Mouse (Mus musculus) granulocyte monocyte progenitor cell, adult 5-6 weeks (primary cell): Measurements from ENCODE around the gene Olfr768. TPM values are rescaled to one million over a fixed set of nuclear protein-coding genes. Genes with fewer than 3 reads are reported as not detected.
"Not testable (repeated sequence)": the region's sequence is repeated elsewhere in the genome, so short reads cannot be mapped to it uniquely, and the experiment has no call there.

Experiments used
- ATAC-seq: replicated peaks from 2 replicates; pipeline ENCODE4 v1.8.0; 2016; ENCODE audit warnings: mild to moderate bottlenecking, moderate TSS enrichment, inconsistent platforms; ENCODE audit not compliant: poor library complexity, severe bottlenecking
- total RNA-seq, 2 experiments: library from RNA; stranded (forward) in 1 of 2; stranded (reverse) in 1 of 2; fragments of 200-712, 200-1000 nt in 1 of 2; fragments of >200 nt in 1 of 2; fragmentation: Nextera tagmentation in 1 of 2; gene quantifications; 2 replicates each; pipeline ENCODE4 v1.2.3; 2014 to 2017

The Olfr768 gene
- total RNA-seq (2014; fragmentation: Nextera tagmentation) (not detected in 2 replicates), total RNA-seq (2017) (not detected in 2 replicates)

DNA sequence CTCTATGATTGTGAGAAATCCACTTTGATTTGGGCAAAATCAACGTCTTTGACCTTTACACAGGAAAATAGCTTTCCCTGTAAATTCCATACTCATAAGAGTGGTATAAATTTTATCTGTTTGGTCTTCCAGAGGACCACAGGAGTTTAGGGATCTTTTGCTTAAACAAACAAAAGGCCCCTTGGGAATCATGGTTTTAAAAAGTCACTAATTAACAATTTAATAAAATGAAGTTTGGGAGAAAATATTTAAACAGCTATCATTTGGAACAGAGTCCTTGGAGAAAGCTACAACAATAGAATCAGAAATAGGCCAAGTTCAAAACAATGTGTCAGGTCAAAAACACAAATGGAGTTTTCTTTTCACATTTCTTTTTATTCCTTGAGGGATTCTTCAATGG is at the start of gene Olfr768:
Olfr768 (minus strand) TSS at position 101 of the 400 bp plus-strand sequence.
- ATAC-seq = no peak

GRCm38 (mm10) chr10:129138898-129139297 is 39.7 kb upstream of the Olfr768 start, which contains the start of gene Olfr770:
Olfr770 (minus strand) TSS chr10:129138998.
- ATAC-seq = no peak

DNA sequence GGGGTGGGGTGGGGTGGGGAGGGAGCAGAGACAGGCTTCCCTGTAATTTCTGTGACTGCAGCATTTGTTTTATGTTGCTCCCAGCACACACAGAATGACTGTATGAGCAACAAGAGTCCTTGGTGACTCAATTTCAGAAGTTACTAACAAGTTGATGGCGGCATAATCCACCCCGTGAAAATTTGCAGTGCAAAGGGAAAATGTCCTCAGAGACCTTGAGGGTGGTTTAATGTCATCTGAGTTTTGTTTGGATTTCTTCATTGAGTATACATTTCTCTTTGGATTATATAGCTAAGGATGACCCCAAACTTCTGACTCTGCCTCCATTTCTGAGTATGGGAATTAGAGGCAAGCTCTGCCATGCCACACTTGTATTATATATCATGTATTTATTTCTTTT is 18.6 kb upstream of the Olfr768 start, which contains the start of gene Olfr769:
Olfr769 (minus strand) TSS at position 101 of the 400 bp plus-strand sequence.
- ATAC-seq = no peak

GRCm38 (mm10) chr10:129115146-129115545 is 16.0 kb upstream of the Olfr768 start:
- no peak for ATAC-seq

DNA sequence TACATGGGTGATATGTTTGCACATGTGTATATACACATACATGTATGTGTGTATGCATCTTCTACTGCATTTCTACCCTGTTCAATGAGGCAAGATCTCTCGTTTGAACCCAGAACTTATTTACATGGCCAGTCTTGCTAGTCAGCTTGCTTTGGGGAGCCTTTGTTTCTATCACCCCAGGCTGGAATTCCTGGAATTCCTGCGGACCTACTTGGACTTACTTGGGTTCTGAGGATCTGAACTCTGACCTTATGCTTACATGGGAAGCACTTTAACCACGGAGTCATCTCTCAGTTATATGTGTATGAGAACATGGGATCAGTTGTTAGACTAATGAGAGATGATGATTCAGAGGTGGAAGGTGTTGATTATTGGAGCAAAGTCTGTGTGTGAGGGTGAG is 2.1 kb upstream of the Olfr768 start:
- no peak for ATAC-seq

- ATAC-seq = not testable (repeated sequence)
These were observed 16.4 kb downstream of the Olfr768 start, which contains the start of gene Olfr767 for GRCm38 (mm10) chr10:129082810-129083209. Olfr767 (minus strand) TSS chr10:129082910.

DNA sequence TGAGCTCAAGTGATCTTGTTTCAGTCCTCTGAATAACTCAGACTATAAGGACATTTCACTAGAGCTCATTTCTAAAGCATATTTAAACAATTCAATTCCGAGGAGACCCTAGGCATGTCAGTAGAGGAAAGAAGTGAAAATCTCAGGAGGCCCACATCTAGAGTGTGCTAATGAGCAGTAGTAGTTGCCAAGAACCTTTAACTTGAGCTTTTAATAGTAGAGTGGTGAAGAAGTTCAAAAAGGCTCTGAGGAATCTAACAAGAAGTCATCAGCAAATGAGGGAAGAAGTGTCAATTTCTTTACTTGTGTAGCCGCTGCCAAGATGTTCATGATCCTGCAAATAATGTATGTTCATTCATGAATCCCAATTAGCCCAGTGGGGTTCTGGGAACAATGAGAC is 30.3 kb downstream of the Olfr768 start, which contains the start of gene Olfr766-ps1:
Olfr766-ps1 (minus strand) TSS at position 101 of the 400 bp plus-strand sequence.
- ATAC-seq = no peak

DNA sequence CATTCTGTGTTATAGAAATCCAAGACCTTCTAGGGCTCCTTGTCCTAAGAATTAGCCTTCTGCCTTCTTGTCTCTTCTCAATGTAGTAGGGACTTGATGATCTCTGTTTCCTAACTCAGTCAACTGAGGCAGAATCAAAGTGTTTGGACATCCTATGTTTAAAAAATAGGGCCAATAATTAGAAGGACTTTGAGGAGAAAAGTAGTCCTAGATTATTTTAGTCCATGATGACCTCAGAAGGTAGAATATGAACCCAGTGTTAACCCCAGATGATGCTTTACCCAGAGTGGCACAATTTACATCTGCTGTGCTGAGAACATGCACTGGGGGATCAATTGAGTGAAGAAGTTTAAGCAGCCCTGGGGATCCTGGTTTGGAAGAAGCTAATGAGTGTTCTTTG is 49.3 kb downstream of the Olfr768 start, which contains the start of gene Olfr765:
Olfr765 (minus strand) TSS at position 101 of the 400 bp plus-strand sequence.
- not testable (repeated sequence) for ATAC-seq

Other genes with a start within 250 kb of the Olfr768 start
- 0.21 TPM in 1 of 2 replicates, not detected in the other for gene Gdf11, start 207.7 kb downstream of the Olfr768 start, total RNA-seq (2014; fragmentation: Nextera tagmentation)
- 0.15 TPM in 1 of 2 replicates, not detected in the other for gene Gdf11, start 207.7 kb downstream of the Olfr768 start, total RNA-seq (2017)
- gene Cd63, start 198.4 kb downstream of the Olfr768 start, total RNA-seq (2014; fragmentation: Nextera tagmentation) = 139 and 203 TPM in 2 replicates
- 123 and 185 TPM in 2 replicates for gene Cd63, start 198.4 kb downstream of the Olfr768 start, total RNA-seq (2017)
- 2.0 and 9.5 TPM in 2 replicates for gene Rdh5, start 176.5 kb downstream of the Olfr768 start, total RNA-seq (2014; fragmentation: Nextera tagmentation)
- 2.4 TPM in 1 of 2 replicates, not detected in the other for gene Rdh5, start 176.5 kb downstream of the Olfr768 start, total RNA-seq (2017)
- gene Bloc1s1, start 175.3 kb downstream of the Olfr768 start, total RNA-seq (2014; fragmentation: Nextera tagmentation) = 124 and 140 TPM in 2 replicates
- 71.3 and 86.4 TPM in 2 replicates for gene Bloc1s1, start 175.3 kb downstream of the Olfr768 start, total RNA-seq (2017)
- not detected in 2 replicates for gene Itga7, start 165.6 kb downstream of the Olfr768 start, total RNA-seq (2014; fragmentation: Nextera tagmentation)
- not detected in 2 replicates for gene Itga7, start 165.6 kb downstream of the Olfr768 start, total RNA-seq (2017)
- not detected in 2 replicates for gene Mettl7b, start 138.4 kb downstream of the Olfr768 start, total RNA-seq (2014; fragmentation: Nextera tagmentation)
- not detected in 2 replicates for gene Mettl7b, start 138.4 kb downstream of the Olfr768 start, total RNA-seq (2017)
- gene Olfr9, start 109.9 kb downstream of the Olfr768 start, total RNA-seq (2014; fragmentation: Nextera tagmentation) = not detected in 2 replicates
- gene Olfr9, start 109.9 kb downstream of the Olfr768 start, total RNA-seq (2017) = not detected in 2 replicates
- gene Olfr763, start 88.6 kb downstream of the Olfr768 start, total RNA-seq (2014; fragmentation: Nextera tagmentation) = not detected in 2 replicates
- not detected in 2 replicates for gene Olfr763, start 88.6 kb downstream of the Olfr768 start, total RNA-seq (2017)
- gene Olfr764-ps1, start 59.5 kb downstream of the Olfr768 start, total RNA-seq (2014; fragmentation: Nextera tagmentation) = not detected in 2 replicates
- not detected in 2 replicates for gene Olfr764-ps1, start 59.5 kb downstream of the Olfr768 start, total RNA-seq (2017)
- not detected in 2 replicates for gene Olfr765, start 49.4 kb downstream of the Olfr768 start, total RNA-seq (2014; fragmentation: Nextera tagmentation)
- not detected in 2 replicates for gene Olfr765, start 49.4 kb downstream of the Olfr768 start, total RNA-seq (2017)
- gene Olfr766-ps1, start 30.4 kb downstream of the Olfr768 start, total RNA-seq (2014; fragmentation: Nextera tagmentation) = not detected in 2 replicates
- not detected in 2 replicates for gene Olfr766-ps1, start 30.4 kb downstream of the Olfr768 start, total RNA-seq (2017)
- gene Olfr767, start 16.5 kb downstream of the Olfr768 start, total RNA-seq (2014; fragmentation: Nextera tagmentation) = not detected in 2 replicates
- not detected in 2 replicates for gene Olfr767, start 16.5 kb downstream of the Olfr768 start, total RNA-seq (2017)
- not detected in 2 replicates for gene Olfr769, start 18.5 kb upstream of the Olfr768 start, total RNA-seq (2014; fragmentation: Nextera tagmentation)
- gene Olfr769, start 18.5 kb upstream of the Olfr768 start, total RNA-seq (2017) = not detected in 2 replicates
- gene Olfr770, start 39.6 kb upstream of the Olfr768 start, total RNA-seq (2014; fragmentation: Nextera tagmentation) = not detected in 2 replicates
- gene Olfr770, start 39.6 kb upstream of the Olfr768 start, total RNA-seq (2017) = not detected in 2 replicates
- not detected in 2 replicates for gene Olfr771, start 65.4 kb upstream of the Olfr768 start, total RNA-seq (2014; fragmentation: Nextera tagmentation)
- gene Olfr771, start 65.4 kb upstream of the Olfr768 start, total RNA-seq (2017) = not detected in 2 replicates
- not detected in 2 replicates for gene Olfr772, start 78.5 kb upstream of the Olfr768 start, total RNA-seq (2014; fragmentation: Nextera tagmentation)
- not detected in 2 replicates for gene Olfr772, start 78.5 kb upstream of the Olfr768 start, total RNA-seq (2017)
- gene Olfr773, start 88.0 kb upstream of the Olfr768 start, total RNA-seq (2014; fragmentation: Nextera tagmentation) = not detected in 2 replicates
- gene Olfr773, start 88.0 kb upstream of the Olfr768 start, total RNA-seq (2017) = not detected in 2 replicates
- gene Olfr774, start 136.8 kb upstream of the Olfr768 start, total RNA-seq (2014; fragmentation: Nextera tagmentation) = not detected in 2 replicates
- not detected in 2 replicates for gene Olfr774, start 136.8 kb upstream of the Olfr768 start, total RNA-seq (2017)
- gene Olfr775, start 149.0 kb upstream of the Olfr768 start, total RNA-seq (2014; fragmentation: Nextera tagmentation) = not detected in 2 replicates
- gene Olfr775, start 149.0 kb upstream of the Olfr768 start, total RNA-seq (2017) = not detected in 2 replicates
- not detected in 2 replicates for gene Olfr776, start 159.8 kb upstream of the Olfr768 start, total RNA-seq (2014; fragmentation: Nextera tagmentation)
- not detected in 2 replicates for gene Olfr776, start 159.8 kb upstream of the Olfr768 start, total RNA-seq (2017)
- not detected in 2 replicates for gene Olfr777, start 172.1 kb upstream of the Olfr768 start, total RNA-seq (2014; fragmentation: Nextera tagmentation)
- gene Olfr777, start 172.1 kb upstream of the Olfr768 start, total RNA-seq (2017) = not detected in 2 replicates
- not detected in 2 replicates for gene Olfr780, start 218.7 kb upstream of the Olfr768 start, total RNA-seq (2014; fragmentation: Nextera tagmentation)
- gene Olfr780, start 218.7 kb upstream of the Olfr768 start, total RNA-seq (2017) = not detected in 2 replicates
- gene Olfr781, start 229.5 kb upstream of the Olfr768 start, total RNA-seq (2014; fragmentation: Nextera tagmentation) = not detected in 2 replicates
- not detected in 2 replicates for gene Olfr781, start 229.5 kb upstream of the Olfr768 start, total RNA-seq (2017)
- gene Olfr782, start 249.5 kb upstream of the Olfr768 start, total RNA-seq (2014; fragmentation: Nextera tagmentation) = not detected in 2 replicates
- not detected in 2 replicates for gene Olfr782, start 249.5 kb upstream of the Olfr768 start, total RNA-seq (2017)